Comparison of ENCODE assay signal across 31 mouse cellular contexts in genomic region chr11:32801715-32802114, GRCm38 (mm10). TPM values are rescaled to one million over a fixed set of nuclear protein-coding genes. Genes with fewer than 3 reads are reported as not detected.
A peak's percentile ranks its signal among the peaks of the same experiment; 100 is the strongest.
DNase-seq lines count a peak whose midpoint lies in the region; ATAC-seq and TF ChIP-seq lines count a peak whose summit lies in the region.
"Had no signal": no experiment of that assay in that cellular context is flagged by ENCODE, and none has a peak within 500 bp of the region (broad histone marks: within the 10 kb centered on the region; RNA-seq: fewer than 3 reads in every experiment).

No protein-coding gene starts in this region.

- H3K9ac ChIP-seq in limb, embryonic 14.5 days (ENCODE audit: low read depth, low read length, severe bottlenecking) = no peak overlapping the region
- H3K9ac ChIP-seq: embryonic facial prominence, embryonic 12.5 days; forebrain, embryonic 15.5 days; heart, embryonic 13.5 days; neural tube, embryonic 13.5 days had no signal

- no peaks in the 10 kb centered on the region for H3K9me3 ChIP-seq in embryonic facial prominence, embryonic 10.5 days
- H3K9me3 ChIP-seq in limb, embryonic 14.5 days (ENCODE audit: control insufficient read depth, low read length) = no peaks in the 10 kb centered on the region
- H3K9me3 ChIP-seq: embryonic facial prominence, embryonic 12.5 days; forebrain, embryonic 15.5 days; heart, embryonic 13.5 days; neural tube, embryonic 13.5 days had no signal

- no peak for TF ChIP-seq POLR2A in limb, embryonic 14.5 days (IDR thresholded peaks at IDR 0.05; ENCODE audit: borderline replicate concordance, extremely low read depth, insufficient read depth, insufficient read length)

- peaks cover 22% of the 10 kb centered on the region for H3K4me1 ChIP-seq in embryonic facial prominence, embryonic 10.5 days
- H3K4me1 ChIP-seq in limb, embryonic 14.5 days (ENCODE audit: control insufficient read depth, insufficient read depth, low read length) = peaks cover 37% of the 10 kb centered on the region
- H3K4me1 ChIP-seq: heart, embryonic 13.5 days had no signal

- DNase-seq in 416B (ENCODE audit: low read depth) (peak; percentile 9), adipocyte (ENCODE audit: low spot score) (no peak)
- DNase-seq in CD4-positive helper T cell, adult 2 months (ENCODE audit: low read depth, low spot score) = peak; percentile 42
- no peak for DNase-seq in embryonic facial prominence, embryonic 10.5 days (ENCODE audit: low spot score)
- DNase-seq in limb, embryonic 14.5 days (ENCODE audit: low spot score) = no peak
- no peak for DNase-seq in right cerebral cortex, postnatal 14 days
- DNase-seq in urinary bladder, adult 2 months (ENCODE audit: low spot score) = no peak
- DNase-seq: adrenal gland, adult 8-10 months; cerebellum, adult 2 months; cerebellum, postnatal 14 days; gastrocnemius, adult 2 months; gastrocnemius, postnatal 36 days; heart, adult 2 months; heart, postnatal 10 days; kidney, adult 11 months; kidney, postnatal 14 days; thymus, postnatal 25 days had no signal

- H3K27me3 ChIP-seq in embryonic facial prominence, embryonic 10.5 days (replicated peaks; ENCODE audit: low read depth, poor library complexity, severe bottlenecking) = no peaks in the 10 kb centered on the region
- no peaks in the 10 kb centered on the region for H3K27me3 ChIP-seq in limb, embryonic 14.5 days (ENCODE audit: control insufficient read depth, insufficient read depth, low read length)
- H3K27me3 ChIP-seq: embryonic facial prominence, embryonic 12.5 days; forebrain, embryonic 15.5 days; neural tube, embryonic 13.5 days had no signal

- H3K27ac ChIP-seq in embryonic facial prominence, embryonic 10.5 days (replicated peaks) = 0 out of 2 replicates have a peak overlapping the region, but pooled peaks have one; percentile 14
- H3K27ac ChIP-seq in limb, embryonic 14.5 days (replicated peaks; ENCODE audit: low read depth, low read length) = 0 out of 2 replicates have a peak overlapping the region, but pooled peaks have one; percentile 38
- H3K27ac ChIP-seq: embryonic facial prominence, embryonic 12.5 days; gastrocnemius, adult 2 months; heart, adult 2 months; heart, embryonic 13.5 days; left cerebral cortex, adult 2 months; neural tube, embryonic 13.5 days had no signal

- 76% methylated on average over 6 of the region's 6 CpGs for WGBS in embryonic facial prominence, embryonic 10.5 days
- 55% methylated on average over 6 of the region's 6 CpGs for WGBS in limb, embryonic 14.5 days

- no peaks in the 10 kb centered on the region for H3K36me3 ChIP-seq in embryonic facial prominence, embryonic 10.5 days (replicated peaks)
- no peaks in the 10 kb centered on the region for H3K36me3 ChIP-seq in limb, embryonic 14.5 days (ENCODE audit: control insufficient read depth, insufficient read depth, low read length)
- H3K36me3 ChIP-seq: embryonic facial prominence, embryonic 12.5 days; forebrain, embryonic 15.5 days; heart, embryonic 13.5 days; neural tube, embryonic 13.5 days had no signal

- no peak overlapping the region for H3K4me2 ChIP-seq in limb, embryonic 14.5 days (replicated peaks; ENCODE audit: low read depth, low read length, severe bottlenecking)
- H3K4me2 ChIP-seq: embryonic facial prominence, embryonic 12.5 days; forebrain, embryonic 15.5 days; heart, embryonic 13.5 days; liver, embryonic 11.5 days; midbrain, embryonic 11.5 days; neural tube, embryonic 13.5 days had no signal

- ATAC-seq in limb, embryonic 14.5 days (ENCODE audit: low FRiP score, low read depth) = no peak

- no peak overlapping the region for H3K4me3 ChIP-seq in embryonic facial prominence, embryonic 10.5 days
- H3K4me3 ChIP-seq in limb, embryonic 14.5 days (replicated peaks; ENCODE audit: low read length) = no peak overlapping the region
- H3K4me3 ChIP-seq: embryonic facial prominence, embryonic 12.5 days; forebrain, embryonic 15.5 days; gastrocnemius, adult 2 months; heart, adult 2 months; heart, embryonic 13.5 days; left cerebral cortex, adult 2 months; neural tube, embryonic 13.5 days had no signal

RNA-seq across cellular contexts. Expression of gene Smim23, which starts 22.7 kb away (rescaled TPM):
- not detected in 2 replicates for polyA plus RNA-seq in embryonic facial prominence, embryonic 10.5 days (2016; fragmentation: Nextera tagmentation; extraction: Ambion mirVana)
- polyA plus RNA-seq in limb, embryonic 14.5 days (2012; rRNA removed) = not detected in 2 replicates
- polyA plus RNA-seq in limb, embryonic 14.5 days (2014; fragmentation: Nextera tagmentation; extraction: Ambion mirVana) = not detected in 2 replicates
- not detected in 2 replicates for polyA plus RNA-seq in urinary bladder, adult 2 months (2012; rRNA removed)
- polyA plus RNA-seq: C2C12; cerebellum, adult 2 months; embryonic facial prominence, embryonic 12.5 days; forebrain, embryonic 15.5 days; frontal cortex, adult 2 months; heart, adult 2 months; heart, embryonic 13.5 days; kidney, embryonic 14.5 days; liver, embryonic 11.5 days; liver, embryonic 16.5 days; lung, embryonic 16.5 days; midbrain, embryonic 11.5 days; midbrain, embryonic 16.5 days; neural tube, embryonic 13.5 days; stomach, embryonic 16.5 days had no signal

Comparison
In these comparisons a context has a peak if more than half of its experiments do, and no peak if none do; other contexts are left out.
1. DNase-seq: peak in 416B (single experiment) and CD4-positive helper T cell, adult 2 months (single experiment); none in embryonic facial prominence, embryonic 10.5 days (single experiment), limb, embryonic 14.5 days (single experiment), right cerebral cortex, postnatal 14 days (single experiment), adipocyte (single experiment) and urinary bladder, adult 2 months (single experiment).